Mouse (Mus musculus): Measurements from ENCODE around the gene Lmcd1.

DNA sequence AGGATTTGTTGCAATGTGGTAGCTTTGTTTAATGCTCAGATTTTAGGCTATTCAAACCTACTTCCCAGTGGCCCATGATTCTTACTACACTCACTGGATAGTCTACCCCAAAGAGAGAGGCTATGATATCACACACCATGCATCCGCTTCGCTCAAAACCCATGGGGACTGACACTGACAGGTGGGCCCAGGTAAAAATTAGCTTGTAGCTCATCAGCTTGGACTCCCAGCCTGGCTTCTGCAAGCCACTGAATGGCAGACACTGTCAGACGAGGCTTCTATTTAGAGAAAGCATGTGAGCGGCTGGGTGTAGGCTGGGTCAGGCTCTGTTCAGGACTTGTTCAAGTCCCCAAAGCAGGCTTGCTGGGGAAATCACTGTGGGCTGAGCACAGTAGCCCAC is 76.9 kb downstream of the Lmcd1 start:
- TF ChIP-seq CTCF (IDR thresholded peaks at IDR 0.05; ENCODE audit: borderline replicate concordance, control insufficient read depth, extremely low read depth, insufficient read depth, low read length, poor library complexity) (no peak), POLR2A (IDR thresholded peaks at IDR 0.05; ENCODE audit: control insufficient read depth, extremely low read depth, insufficient read depth, low read length, poor library complexity) (no peak)

Data from thymus, adult 2 months (tissue).